Mouse (Mus musculus): Measurements from ENCODE around the gene Atp2b2. TPM values are rescaled to one million over a fixed set of nuclear protein-coding genes. Genes with fewer than 3 reads are reported as not detected.

Gene Atp2b2
- total and polyA plus RNA-seq, 2 experiments: 1.0 to 1.1 TPM

GRCm38 (mm10) chr6:113942355-113942754 is 100.1 kb downstream of the Atp2b2 start:
- WGBS: 73% methylated on average over 12 of the region's 12 CpGs
- Histone ChIP-seq H3K36me3 (ENCODE audit: control insufficient read depth, insufficient read depth, low read length) (no peaks in the 10 kb centered on the region), H3K27me3 (ENCODE audit: control insufficient read depth, insufficient read depth, low read length) (no peaks in the 10 kb centered on the region), H3K79me2 (ENCODE audit: control insufficient read depth, insufficient read depth, low read length) (no peaks in the 10 kb centered on the region), H3K27ac (replicated peaks; ENCODE audit: insufficient read depth, low read depth, low read length) (no peak overlapping the region), H3K4me3 (ENCODE audit: insufficient read depth, low read depth, low read length) (no peak overlapping the region), H3K9ac (ENCODE audit: low read depth, low read length) (no peak overlapping the region), H3K4me1 (ENCODE audit: control insufficient read depth, insufficient read depth, low read length) (no peaks in the 10 kb centered on the region)
- TF ChIP-seq CTCF (IDR thresholded peaks at IDR 0.05; ENCODE audit: low read depth, low read length): no peak
- no peak for TF ChIP-seq POLR2A (IDR thresholded peaks at IDR 0.05; ENCODE audit: extremely low read depth, insufficient read depth, low read length)
- no peak for DNase-seq (ENCODE audit: extremely low read depth, low read depth, low spot score)

- no peak for TF ChIP-seq POLR2A (IDR thresholded peaks at IDR 0.05; ENCODE audit: extremely low read depth, insufficient read depth, low read length)
- no peak for TF ChIP-seq CTCF (IDR thresholded peaks at IDR 0.05; ENCODE audit: low read depth, low read length)
- 64% methylated on average over 5 of the region's 5 CpGs for WGBS
Observed at GRCm38 (mm10) chr6:113941324-113941723, 101.1 kb downstream of the Atp2b2 start.

GRCm38 (mm10) chr6:113939442-113939841 is 103.0 kb downstream of the Atp2b2 start:
- no peak for DNase-seq (ENCODE audit: extremely low read depth, low read depth, low spot score)
- Histone ChIP-seq H3K9ac (ENCODE audit: low read depth, low read length) (no peak overlapping the region), H3K27me3 (ENCODE audit: control insufficient read depth, insufficient read depth, low read length) (no peaks in the 10 kb centered on the region), H3K79me2 (ENCODE audit: control insufficient read depth, insufficient read depth, low read length) (no peaks in the 10 kb centered on the region), H3K36me3 (ENCODE audit: control insufficient read depth, insufficient read depth, low read length) (no peaks in the 10 kb centered on the region), H3K4me1 (ENCODE audit: control insufficient read depth, insufficient read depth, low read length) (no peaks in the 10 kb centered on the region), H3K4me3 (ENCODE audit: insufficient read depth, low read depth, low read length) (no peak overlapping the region), H3K27ac (replicated peaks; ENCODE audit: insufficient read depth, low read depth, low read length) (no peak overlapping the region)
- TF ChIP-seq CTCF (IDR thresholded peaks at IDR 0.05; ENCODE audit: low read depth, low read length) (no peak), POLR2A (IDR thresholded peaks at IDR 0.05; ENCODE audit: extremely low read depth, insufficient read depth, low read length) (no peak)
- 90% methylated on average over 8 of the region's 8 CpGs for WGBS

More at GRCm38 (mm10) chr6:113941324-113941723, 101.1 kb downstream of the Atp2b2 start:
- Histone ChIP-seq H3K9ac (ENCODE audit: low read depth, low read length) (no peak overlapping the region), H3K4me3 (ENCODE audit: insufficient read depth, low read depth, low read length) (no peak overlapping the region), H3K36me3 (ENCODE audit: control insufficient read depth, insufficient read depth, low read length) (no peaks in the 10 kb centered on the region), H3K27ac (replicated peaks; ENCODE audit: insufficient read depth, low read depth, low read length) (no peak overlapping the region), H3K27me3 (ENCODE audit: control insufficient read depth, insufficient read depth, low read length) (no peaks in the 10 kb centered on the region), H3K79me2 (ENCODE audit: control insufficient read depth, insufficient read depth, low read length) (no peaks in the 10 kb centered on the region), H3K4me1 (ENCODE audit: control insufficient read depth, insufficient read depth, low read length) (no peaks in the 10 kb centered on the region)
- no peak for DNase-seq (ENCODE audit: extremely low read depth, low read depth, low spot score)

GRCm38 (mm10) chr6:113936811-113937508 is 105.5 kb downstream of the Atp2b2 start:
- no peaks in the 10 kb centered on the region for H3K27me3 ChIP-seq (ENCODE audit: control insufficient read depth, insufficient read depth, low read length)
- no peaks in the 10 kb centered on the region for H3K4me1 ChIP-seq (ENCODE audit: control insufficient read depth, insufficient read depth, low read length)
- no peak for DNase-seq (ENCODE audit: extremely low read depth, low read depth, low spot score)
- TF ChIP-seq CTCF (IDR thresholded peaks at IDR 0.05; ENCODE audit: low read depth, low read length) (no peak), POLR2A (IDR thresholded peaks at IDR 0.05; ENCODE audit: extremely low read depth, insufficient read depth, low read length) (no peak)
- no peak overlapping the region for H3K9ac ChIP-seq (ENCODE audit: low read depth, low read length)
- H3K4me3 ChIP-seq (ENCODE audit: insufficient read depth, low read depth, low read length): no peak overlapping the region
- H3K79me2 ChIP-seq (ENCODE audit: control insufficient read depth, insufficient read depth, low read length): no peaks in the 10 kb centered on the region
- no peaks in the 10 kb centered on the region for H3K36me3 ChIP-seq (ENCODE audit: control insufficient read depth, insufficient read depth, low read length)
- WGBS: 58% methylated on average over 6 of the region's 6 CpGs
- H3K27ac ChIP-seq (replicated peaks; ENCODE audit: insufficient read depth, low read depth, low read length): no peak overlapping the region

GRCm38 (mm10) chr6:113936111-113936510 is 106.3 kb downstream of the Atp2b2 start:
- Histone ChIP-seq H3K27ac (replicated peaks; ENCODE audit: insufficient read depth, low read depth, low read length) (no peak overlapping the region), H3K27me3 (ENCODE audit: control insufficient read depth, insufficient read depth, low read length) (no peaks in the 10 kb centered on the region), H3K79me2 (ENCODE audit: control insufficient read depth, insufficient read depth, low read length) (no peaks in the 10 kb centered on the region), H3K4me1 (ENCODE audit: control insufficient read depth, insufficient read depth, low read length) (no peaks in the 10 kb centered on the region), H3K36me3 (ENCODE audit: control insufficient read depth, insufficient read depth, low read length) (no peaks in the 10 kb centered on the region), H3K9ac (ENCODE audit: low read depth, low read length) (no peak overlapping the region), H3K4me3 (ENCODE audit: insufficient read depth, low read depth, low read length) (no peak overlapping the region)
- WGBS: 56% methylated on average over 8 of the region's 8 CpGs
- no peak for DNase-seq (ENCODE audit: extremely low read depth, low read depth, low spot score)
- no peak for TF ChIP-seq CTCF (IDR thresholded peaks at IDR 0.05; ENCODE audit: low read depth, low read length)
- no peak for TF ChIP-seq POLR2A (IDR thresholded peaks at IDR 0.05; ENCODE audit: extremely low read depth, insufficient read depth, low read length)

GRCm38 (mm10) chr6:113934692-113935091 is 107.7 kb downstream of the Atp2b2 start:
- WGBS: 66% methylated on average over 8 of the region's 8 CpGs
- no peak for TF ChIP-seq CTCF (IDR thresholded peaks at IDR 0.05; ENCODE audit: low read depth, low read length)
- TF ChIP-seq POLR2A (IDR thresholded peaks at IDR 0.05; ENCODE audit: extremely low read depth, insufficient read depth, low read length): no peak

More at GRCm38 (mm10) chr6:113934692-113935091, 107.7 kb downstream of the Atp2b2 start:
- no peak for DNase-seq (ENCODE audit: extremely low read depth, low read depth, low spot score)
- Histone ChIP-seq H3K4me3 (ENCODE audit: insufficient read depth, low read depth, low read length) (no peak overlapping the region), H3K4me1 (ENCODE audit: control insufficient read depth, insufficient read depth, low read length) (no peaks in the 10 kb centered on the region), H3K36me3 (ENCODE audit: control insufficient read depth, insufficient read depth, low read length) (no peaks in the 10 kb centered on the region), H3K27me3 (ENCODE audit: control insufficient read depth, insufficient read depth, low read length) (no peaks in the 10 kb centered on the region), H3K79me2 (ENCODE audit: control insufficient read depth, insufficient read depth, low read length) (no peaks in the 10 kb centered on the region), H3K9ac (ENCODE audit: low read depth, low read length) (no peak overlapping the region), H3K27ac (replicated peaks; ENCODE audit: insufficient read depth, low read depth, low read length) (no peak overlapping the region)
